Mouse (Mus musculus): ENCODE measurements around the gene Csrnp2. TPM values are rescaled to one million over a fixed set of nuclear protein-coding genes. Genes with fewer than 3 reads are reported as not detected.

The Csrnp2 gene
- polyA plus RNA-seq, 1 experiment from 2014 or later, result 46.5 TPM

DNA sequence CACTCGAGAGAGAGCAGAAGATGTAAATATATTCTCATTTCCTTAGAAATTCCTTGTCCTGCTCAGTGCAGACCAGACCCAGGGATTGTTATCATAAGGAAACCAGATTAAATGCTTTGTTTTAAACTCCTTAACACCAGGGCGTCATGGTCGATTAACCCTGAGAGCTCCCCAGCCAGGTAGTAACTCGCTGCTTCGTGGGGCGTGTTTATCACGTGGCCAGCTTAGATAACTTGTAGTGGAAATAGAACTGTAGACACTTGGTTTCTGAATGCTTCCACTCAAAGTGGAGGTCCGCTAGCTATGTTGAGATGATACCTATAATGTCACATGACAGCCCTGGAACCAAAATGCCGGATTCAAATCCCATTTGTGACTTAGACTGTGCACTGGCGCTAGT is 25.3 kb downstream of the Csrnp2 start:
- Histone ChIP-seq H3K36me3 (peaks cover 16% of the 10 kb centered on the region), H3K9me3 (no peaks in the 10 kb centered on the region), H3K27me3 (no peaks in the 10 kb centered on the region), H3K27ac (replicated peaks) (no peak overlapping the region), H3K4me3 (peak overlapping the region; percentile 66), H3K9ac (peak overlapping the region; percentile 81; the same call in 1 of the 2 replicates), H3K4me2 (peak overlapping the region; percentile 74), H3K4me1 (replicated peaks) (peaks cover 28% of the 10 kb centered on the region)
- ATAC-seq (ENCODE audit: low FRiP score, low read depth), result no peak
- WGBS, result 65% methylated on average over 10 of the region's 10 CpGs

DNA sequence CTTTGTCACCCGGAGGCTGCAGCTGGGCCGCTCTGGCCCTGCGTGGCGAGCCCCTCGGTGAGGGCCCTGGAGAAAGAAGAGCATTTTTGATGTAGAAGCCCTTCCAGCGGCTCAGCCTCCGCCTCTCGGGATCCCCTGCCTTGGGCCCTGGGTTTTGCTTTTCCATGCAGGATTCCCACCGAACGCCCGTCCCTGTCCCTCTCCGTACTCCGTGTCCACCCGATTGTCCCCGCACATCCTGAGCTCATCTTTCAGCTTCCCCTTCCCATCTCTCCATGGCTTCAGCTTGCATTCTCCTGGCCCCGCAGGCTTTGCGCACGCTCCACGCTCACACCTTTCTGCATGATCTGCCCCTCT is 26.1 kb downstream of the Csrnp2 start:
- Histone ChIP-seq H3K27me3 (no peaks in the 10 kb centered on the region), H3K9ac (peak overlapping the region; percentile 81), H3K4me2 (peak overlapping the region; percentile 74), H3K4me3 (peak overlapping the region; percentile 66), H3K4me1 (replicated peaks) (peaks cover 28% of the 10 kb centered on the region), H3K27ac (replicated peaks) (peak overlapping the region; percentile 86), H3K9me3 (no peaks in the 10 kb centered on the region), H3K36me3 (peaks cover 10% of the 10 kb centered on the region; the same call in 1 of the 2 replicates)
- 0% methylated on average over 19 of the region's 19 CpGs for WGBS
- ATAC-seq (ENCODE audit: low FRiP score, low read depth), result peak; percentile 62

GRCm38 (mm10) chr15:100468295-100469188 is 26.7 kb downstream of the Csrnp2 start, which contains the start of gene Letmd1:
Gene Letmd1, plus strand, starts transcription at chr15:100469023.
- peak within 1 kb of the TSS; percentile 66 for H3K4me3 ChIP-seq
- peak; percentile 93 for ATAC-seq (ENCODE audit: low FRiP score, low read depth)
- WGBS, result 2% methylated on average over 71 of the region's 84 CpGs

DNA sequence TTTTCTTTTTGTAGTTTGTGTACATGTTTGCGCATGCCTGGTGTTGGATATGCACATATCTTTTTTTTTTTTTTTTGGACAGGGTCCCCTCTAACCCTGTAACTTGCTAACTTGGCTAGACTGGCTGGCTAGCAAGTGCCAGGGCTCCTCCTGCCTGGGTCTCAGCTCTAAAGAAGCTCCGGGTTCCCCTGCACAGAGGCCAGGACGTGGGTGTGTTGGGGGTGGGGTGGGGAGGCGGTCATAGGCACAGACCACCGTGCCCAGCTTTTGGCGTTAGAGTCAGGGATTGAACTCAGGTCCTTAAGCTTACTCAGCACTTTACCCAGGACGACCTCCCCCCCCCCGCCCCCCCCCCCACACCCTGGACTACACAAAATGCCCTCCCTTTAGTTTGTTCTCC is 27.6 kb downstream of the Csrnp2 start:
- Histone ChIP-seq H3K4me3 (peak overlapping the region; percentile 66), H3K9me3 (no peaks in the 10 kb centered on the region), H3K9ac (peak overlapping the region; percentile 31; the same call in 1 of the 2 replicates), H3K4me2 (peak overlapping the region; percentile 74), H3K27ac (replicated peaks) (no peak overlapping the region), H3K4me1 (replicated peaks) (peaks cover 28% of the 10 kb centered on the region), H3K27me3 (no peaks in the 10 kb centered on the region), H3K36me3 (0 out of 2 replicates have a peak, but pooled peaks cover 4% of the 10 kb centered on the region)
- no peak for ATAC-seq (ENCODE audit: low FRiP score, low read depth)
- 40% methylated on average over 8 of the region's 8 CpGs for WGBS

More at GRCm38 (mm10) chr15:100468295-100469188, 26.7 kb downstream of the Csrnp2 start, which contains the start of gene Letmd1:
- H3K4me2 ChIP-seq, result peak within 1 kb of the TSS; percentile 74
- peak within 1 kb of the TSS; percentile 81 for H3K9ac ChIP-seq
- peak within 1 kb of the TSS; percentile 86 for H3K27ac ChIP-seq (replicated peaks)
- peaks cover 8% of the 10 kb centered on the region; the same call in 1 of the 2 replicates for H3K36me3 ChIP-seq
- H3K4me1 ChIP-seq (replicated peaks), result peaks cover 28% of the 10 kb centered on the region
- H3K27me3 ChIP-seq, result no peaks in the 10 kb centered on the region
- H3K9me3 ChIP-seq, result no peaks in the 10 kb centered on the region

GRCm38 (mm10) chr15:100465432-100465831 is 29.9 kb downstream of the Csrnp2 start:
- 77% methylated on average over 2 of the region's 2 CpGs for WGBS
- no peak overlapping the region for H3K9ac ChIP-seq
- no peak overlapping the region for H3K4me3 ChIP-seq
- H3K27ac ChIP-seq (replicated peaks), result no peak overlapping the region
- no peaks in the 10 kb centered on the region for H3K36me3 ChIP-seq
- H3K27me3 ChIP-seq, result no peaks in the 10 kb centered on the region
- H3K9me3 ChIP-seq, result no peaks in the 10 kb centered on the region
- no peak for ATAC-seq (ENCODE audit: low FRiP score, low read depth)
- H3K4me2 ChIP-seq, result no peak overlapping the region
- peaks cover 25% of the 10 kb centered on the region for H3K4me1 ChIP-seq (replicated peaks)

- H3K27ac ChIP-seq (replicated peaks), result no peak overlapping the region
- peaks cover 15% of the 10 kb centered on the region for H3K4me1 ChIP-seq (replicated peaks)
- H3K36me3 ChIP-seq, result no peaks in the 10 kb centered on the region
- no peaks in the 10 kb centered on the region for H3K27me3 ChIP-seq
- no peak overlapping the region for H3K4me3 ChIP-seq
- no peak overlapping the region for H3K4me2 ChIP-seq
- H3K9ac ChIP-seq, result no peak overlapping the region
- 32% methylated on average over 6 of the region's 6 CpGs for WGBS
- H3K9me3 ChIP-seq, result no peaks in the 10 kb centered on the region
- ATAC-seq (ENCODE audit: low FRiP score, low read depth), result no peak
Measured at GRCm38 (mm10) chr15:100463712-100464111, 31.6 kb downstream of the Csrnp2 start.

GRCm38 (mm10) chr15:100462086-100462485 is 33.2 kb downstream of the Csrnp2 start:
- Histone ChIP-seq H3K9me3 (no peaks in the 10 kb centered on the region), H3K36me3 (no peaks in the 10 kb centered on the region), H3K4me1 (replicated peaks) (peaks cover 8% of the 10 kb centered on the region), H3K4me2 (no peak overlapping the region), H3K9ac (no peak overlapping the region), H3K27ac (replicated peaks) (no peak overlapping the region), H3K4me3 (no peak overlapping the region), H3K27me3 (no peaks in the 10 kb centered on the region)
- 67% methylated on average over 5 of the region's 5 CpGs for WGBS
- no peak for ATAC-seq (ENCODE audit: low FRiP score, low read depth)

- Histone ChIP-seq H3K36me3 (no peaks in the 10 kb centered on the region), H3K9ac (no peak overlapping the region), H3K4me1 (replicated peaks) (peaks cover 5% of the 10 kb centered on the region), H3K4me2 (no peak overlapping the region), H3K27ac (replicated peaks) (no peak overlapping the region), H3K27me3 (no peaks in the 10 kb centered on the region), H3K4me3 (no peak overlapping the region), H3K9me3 (no peaks in the 10 kb centered on the region)
- no peak for ATAC-seq (ENCODE audit: low FRiP score, low read depth)
- 69% methylated on average over 9 of the region's 9 CpGs for WGBS
Measured at GRCm38 (mm10) chr15:100461646-100462045, 33.6 kb downstream of the Csrnp2 start.

- no peak overlapping the region for H3K9ac ChIP-seq
- no peaks in the 10 kb centered on the region for H3K9me3 ChIP-seq
- no peak for ATAC-seq (ENCODE audit: low FRiP score, low read depth)
- 14% methylated on average over 12 of the region's 12 CpGs for WGBS
- no peak overlapping the region for H3K27ac ChIP-seq (replicated peaks)
- no peaks in the 10 kb centered on the region; the same call in 1 of the 2 replicates for H3K4me1 ChIP-seq (replicated peaks)
- H3K4me3 ChIP-seq, result no peak overlapping the region
- no peaks in the 10 kb centered on the region for H3K27me3 ChIP-seq
- H3K36me3 ChIP-seq, result no peaks in the 10 kb centered on the region
- H3K4me2 ChIP-seq, result peak overlapping the region; percentile 16; the same call in 1 of the 2 replicates
Measured at GRCm38 (mm10) chr15:100460942-100461341, 34.3 kb downstream of the Csrnp2 start.

DNA sequence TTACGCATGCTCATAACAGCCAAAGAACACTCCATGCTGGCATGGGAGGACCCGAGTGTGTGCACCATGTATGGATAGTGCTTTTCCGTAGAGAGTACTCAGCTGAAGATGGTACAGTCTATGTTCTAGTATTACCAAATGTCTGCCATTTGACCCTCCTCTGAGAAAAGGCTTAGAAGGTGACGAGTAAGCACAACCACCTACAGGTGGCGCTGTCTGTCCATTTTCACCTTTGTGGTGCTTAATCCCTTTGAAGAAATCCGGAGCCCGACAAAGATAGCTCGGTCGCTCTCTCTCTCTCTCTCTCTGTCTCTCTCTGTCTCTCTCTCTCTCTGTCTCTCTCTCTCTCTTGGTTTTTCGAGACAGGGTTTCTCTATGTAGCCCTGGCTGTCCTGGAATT is 37.2 kb downstream of the Csrnp2 start:
- Histone ChIP-seq H3K9ac (no peak overlapping the region), H3K27me3 (no peaks in the 10 kb centered on the region), H3K9me3 (no peaks in the 10 kb centered on the region), H3K27ac (replicated peaks) (no peak overlapping the region), H3K4me2 (no peak overlapping the region), H3K4me1 (replicated peaks) (no peaks in the 10 kb centered on the region; the same call in 1 of the 2 replicates), H3K4me3 (no peak overlapping the region), H3K36me3 (no peaks in the 10 kb centered on the region)
- ATAC-seq (ENCODE audit: low FRiP score, low read depth), result no peak
- WGBS, result 49% methylated on average over 10 of the region's 10 CpGs

DNA sequence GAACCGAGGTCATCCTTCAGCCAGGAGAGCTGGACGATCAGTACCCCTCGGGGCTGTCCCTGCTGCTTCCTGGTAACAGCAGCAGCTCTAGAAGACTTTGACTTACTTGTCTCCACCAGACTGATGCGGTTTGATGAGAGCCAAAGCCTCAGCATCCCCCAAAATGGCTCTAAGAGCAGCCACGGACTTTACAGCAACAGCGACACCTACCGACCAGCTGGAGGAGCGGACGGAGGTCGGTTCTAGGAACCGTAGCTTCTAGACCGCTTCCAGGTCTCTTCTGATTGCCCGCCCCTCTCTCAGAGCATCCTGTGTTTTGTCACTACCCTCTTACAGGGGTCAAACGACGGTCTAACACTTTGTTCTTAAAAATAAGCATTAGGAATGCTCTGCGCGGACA is 37.9 kb downstream of the Csrnp2 start:
- Histone ChIP-seq H3K9ac (no peak overlapping the region), H3K4me3 (no peak overlapping the region), H3K27me3 (no peaks in the 10 kb centered on the region), H3K27ac (replicated peaks) (no peak overlapping the region), H3K4me2 (peak overlapping the region; percentile 26), H3K9me3 (no peaks in the 10 kb centered on the region), H3K36me3 (no peaks in the 10 kb centered on the region), H3K4me1 (replicated peaks) (no peaks in the 10 kb centered on the region; the same call in 1 of the 2 replicates)
- no peak for ATAC-seq (ENCODE audit: low FRiP score, low read depth)
- 8% methylated on average over 17 of the region's 17 CpGs for WGBS

GRCm38 (mm10) chr15:100456356-100456991 is 38.8 kb downstream of the Csrnp2 start:
- no peaks in the 10 kb centered on the region for H3K9me3 ChIP-seq
- no peaks in the 10 kb centered on the region; the same call in 1 of the 2 replicates for H3K4me1 ChIP-seq (replicated peaks)
- H3K27me3 ChIP-seq, result no peaks in the 10 kb centered on the region
- WGBS, result 63% methylated on average over 7 of the region's 7 CpGs
- H3K27ac ChIP-seq (replicated peaks), result no peak overlapping the region
- H3K4me3 ChIP-seq, result no peak overlapping the region
- no peak for ATAC-seq (ENCODE audit: low FRiP score, low read depth)
- H3K36me3 ChIP-seq, result no peaks in the 10 kb centered on the region
- no peak overlapping the region for H3K9ac ChIP-seq
- no peak overlapping the region for H3K4me2 ChIP-seq

Measured in hindbrain, embryonic 15.5 days (tissue).